Mouse (Mus musculus) Patski (cell line): ENCODE data around the gene Vegfa. TPM values are rescaled to one million over a fixed set of nuclear protein-coding genes. Genes with fewer than 3 reads are reported as not detected.

Experiments used
- ATAC-seq: fragments of 100-300 bp; one replicate; pipeline ENCODE4 v1.8.0; 2021
- CTCF ChIA-PET: fragments of 350-600 bp; sonication (Branson Sonifier 250); formaldehyde crosslinking; loops from one replicate; lab custom pipeline; 2022; ENCODE audit warnings: inconsistent platforms; lab: Charles Lee
- POLR2A ChIA-PET: fragments of 350-600 bp; sonication (Branson Sonifier 250); formaldehyde crosslinking; loops from one replicate; lab custom pipeline; 2022; ENCODE audit warnings: antibody characterized with exemption, inconsistent platforms; lab: Charles Lee
- DNase-seq: peaks from one replicate; pipeline ENCODE4 v3.0.0-alpha.2; 2011; ENCODE audit warnings: low read depth, low spot score
- H3K27me3 ChIP-seq: fragments of 371-371 bp; one replicate; pipeline ENCODE4 v1.5.1; 2021
- CTCF ChIP-seq: fragments of 100-300 bp; IDR thresholded peaks from one replicate; pipeline ENCODE4 v1.5.1; 2021
- in situ Hi-C: fragments of 300-500 bp; cut with MboI; formaldehyde crosslinking; loops from 3 replicates; pipeline ENCODE4 v1.11.1; 2018; ENCODE audit warnings: low pct_unique_long_range_greater_than_20kb, mixed read lengths
- polyA plus RNA-seq: library from polyadenylated mRNA; unstranded; gene quantifications from one replicate; pipeline ENCODE4 v1.2.3, GENCODE M21; 2021

The Vegfa gene
- polyA plus RNA-seq = 124 TPM

DNA sequence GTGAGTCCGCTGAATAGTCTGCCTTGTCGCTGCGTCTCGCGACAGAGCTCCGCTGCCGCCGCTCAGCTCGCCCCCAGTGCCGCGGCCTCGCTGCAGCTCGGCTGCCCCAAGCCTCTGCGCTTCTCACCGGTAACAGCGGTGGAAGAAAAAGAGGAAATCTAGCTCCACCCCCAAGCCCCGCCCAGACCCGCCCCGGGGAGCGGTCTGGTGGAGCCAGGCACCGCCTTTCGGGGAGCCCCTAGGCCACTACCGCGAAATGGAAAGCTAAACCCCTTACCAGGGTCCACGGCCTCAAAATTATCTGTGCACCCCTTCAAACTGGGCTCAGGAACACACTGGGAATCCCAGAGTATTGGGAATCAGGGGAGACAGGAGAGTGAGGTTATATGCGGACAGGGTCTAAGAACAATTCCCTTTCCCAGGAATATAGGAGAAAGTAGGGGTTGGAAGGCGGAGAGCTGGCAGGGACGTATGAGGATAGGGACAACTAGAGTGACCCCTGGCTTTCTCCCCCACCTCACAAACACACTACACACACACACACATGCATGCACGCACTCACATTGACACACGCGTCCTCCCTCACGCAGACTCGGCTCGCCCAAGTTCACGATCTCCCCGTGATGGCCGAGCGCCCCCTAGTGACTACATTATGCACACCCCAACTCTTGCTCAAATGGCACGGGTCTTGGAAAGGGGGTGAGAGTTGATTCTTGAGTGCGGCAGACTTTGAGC lies at the start of gene Vegfa:
Gene Vegfa, minus strand, starts transcription at position 113 of the 735 bp plus-strand sequence.
- no peaks in the 10 kb centered on the region for H3K27me3 ChIP-seq
- peak; percentile 46 for DNase-seq
- no peak for TF ChIP-seq CTCF
- in situ Hi-C loops = loop anchor here (5.0 kb wide), 3 partner anchors 135 to 300 kb away; partner anchors contain the start of gene 1600014C23Rik
- CTCF ChIA-PET = interaction anchor here (0.6 to 3.3 kb wide), 14 partner anchors 100 to 309 kb away, joined by 3 to 40 read pairs (median 4); partner anchors contain the start of gene 1600014C23Rik
- peak; percentile 52 for ATAC-seq
- POLR2A ChIA-PET = interaction anchor here (0.6 to 3.8 kb wide), 14 partner anchors 9 to 499 kb away, joined by 3 to 18 read pairs (median 4); no protein-coding TSS in a partner anchor

DNA sequence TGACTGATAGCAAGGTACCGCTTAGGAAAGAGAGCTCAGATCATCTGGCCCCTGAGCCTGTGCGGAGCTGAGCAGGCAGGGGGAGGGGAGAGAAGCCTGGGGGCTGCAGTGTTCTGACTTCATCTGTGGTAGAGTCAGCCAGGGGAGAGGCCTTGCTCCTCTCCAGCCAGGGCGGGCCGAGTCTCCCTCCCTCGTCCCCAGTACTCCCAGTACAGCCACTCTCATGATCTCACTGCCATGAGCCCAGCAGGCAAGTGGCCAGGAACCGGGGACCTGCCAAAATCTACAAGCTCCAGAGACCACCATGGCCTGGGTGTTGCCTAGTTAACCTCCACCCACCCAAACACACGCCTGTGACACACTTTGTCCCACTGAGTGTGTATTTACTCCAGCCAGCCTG lies 49.5 kb upstream of the Vegfa start:
- in situ Hi-C loops = no loop called here
- DNase-seq = no peak
- ATAC-seq = no peak
- TF ChIP-seq CTCF = no peak
- CTCF ChIA-PET = interaction anchor here (1.0 kb wide), 1 partner anchor 33 kb away, joined by 3 read pairs; no protein-coding TSS in a partner anchor
- H3K27me3 ChIP-seq = no peaks in the 10 kb centered on the region
- POLR2A ChIA-PET = interaction anchor here (0.6 kb wide), 1 partner anchor 29 kb away, joined by 3 read pairs; the partner anchor contains the start of gene Mrps18a

DNA sequence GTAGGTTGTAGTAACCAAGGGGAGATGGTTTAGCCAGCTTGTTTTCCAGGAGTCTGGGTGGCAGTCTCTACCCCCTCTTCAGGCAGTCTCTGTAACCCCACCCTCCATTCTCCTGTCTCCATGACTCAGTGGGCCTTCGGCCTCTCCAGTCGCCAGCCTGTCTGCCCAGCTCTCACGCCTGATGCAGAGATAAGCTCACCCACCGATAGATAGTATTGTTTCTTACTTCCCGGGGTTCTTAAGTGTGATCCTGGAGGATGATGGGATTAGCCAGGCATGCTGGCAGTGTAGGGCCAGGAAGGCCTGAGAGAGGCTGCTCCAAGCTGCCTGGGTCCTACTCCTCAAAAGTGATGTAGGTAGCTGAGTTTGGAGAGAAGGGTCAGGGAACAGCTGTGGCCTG lies 48.9 kb upstream of the Vegfa start:
- no peaks in the 10 kb centered on the region for H3K27me3 ChIP-seq
- DNase-seq (no peak), ATAC-seq (no peak)
- POLR2A ChIA-PET = interaction anchor here (0.6 kb wide), 1 partner anchor 29 kb away, joined by 3 read pairs; the partner anchor contains the start of gene Mrps18a
- no peak for TF ChIP-seq CTCF
- in situ Hi-C loops = no loop called here
- CTCF ChIA-PET = interaction anchor here (0.6 to 1.0 kb wide), 2 partner anchors 32 to 406 kb away, joined by 3 read pairs; no protein-coding TSS in a partner anchor

DNA sequence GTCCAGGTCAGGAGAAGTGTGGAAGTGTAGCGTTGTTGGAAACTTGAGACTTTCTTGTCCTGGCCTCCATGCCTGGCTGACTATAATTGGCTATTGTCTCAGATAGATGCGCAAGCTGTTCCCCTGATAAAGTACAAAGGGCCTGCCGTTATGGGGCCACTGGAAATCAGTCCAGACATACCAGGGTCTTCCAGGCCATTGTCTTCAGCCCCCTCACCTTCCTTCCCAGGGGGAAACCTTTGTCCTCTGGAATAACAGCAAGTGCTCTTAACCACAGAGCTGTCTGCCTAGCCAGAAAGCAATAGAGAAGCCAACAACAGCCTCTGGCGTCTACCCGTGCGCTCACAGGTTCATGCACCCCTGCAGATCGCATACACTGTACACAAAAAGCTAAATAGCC lies 48.2 kb upstream of the Vegfa start:
- ChIA-PET CTCF (interaction anchor here (1.0 kb wide), 1 partner anchor 32 kb away, joined by 3 read pairs; no protein-coding TSS in a partner anchor), POLR2A (no interaction called here)
- ATAC-seq (no peak), DNase-seq (no peak)
- in situ Hi-C loops = no loop called here
- no peak for TF ChIP-seq CTCF
- H3K27me3 ChIP-seq = no peaks in the 10 kb centered on the region

DNA sequence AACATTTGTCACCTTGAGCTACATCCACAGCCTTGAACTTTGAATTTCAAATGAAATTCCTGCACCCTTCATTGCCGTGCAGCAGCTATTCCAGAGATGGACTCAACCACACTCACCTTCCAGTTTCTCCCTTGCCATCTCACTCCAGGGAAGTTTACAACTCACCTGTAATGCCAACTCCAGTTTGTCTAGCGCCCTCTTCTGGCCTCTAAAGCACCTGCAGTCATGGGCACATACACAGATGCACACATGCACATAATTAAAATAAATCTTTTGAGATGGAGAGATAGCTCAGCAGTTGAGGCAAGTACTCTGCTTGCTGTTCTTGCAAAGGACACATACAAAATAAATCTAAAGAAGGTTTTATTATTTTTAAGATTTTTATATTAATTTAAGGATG lies 46.9 kb upstream of the Vegfa start:
- no peaks in the 10 kb centered on the region for H3K27me3 ChIP-seq
- in situ Hi-C loops = no loop called here
- ChIA-PET CTCF (no interaction called here), POLR2A (no interaction called here)
- TF ChIP-seq CTCF = no peak
- ATAC-seq (no peak), DNase-seq (no peak)

DNA sequence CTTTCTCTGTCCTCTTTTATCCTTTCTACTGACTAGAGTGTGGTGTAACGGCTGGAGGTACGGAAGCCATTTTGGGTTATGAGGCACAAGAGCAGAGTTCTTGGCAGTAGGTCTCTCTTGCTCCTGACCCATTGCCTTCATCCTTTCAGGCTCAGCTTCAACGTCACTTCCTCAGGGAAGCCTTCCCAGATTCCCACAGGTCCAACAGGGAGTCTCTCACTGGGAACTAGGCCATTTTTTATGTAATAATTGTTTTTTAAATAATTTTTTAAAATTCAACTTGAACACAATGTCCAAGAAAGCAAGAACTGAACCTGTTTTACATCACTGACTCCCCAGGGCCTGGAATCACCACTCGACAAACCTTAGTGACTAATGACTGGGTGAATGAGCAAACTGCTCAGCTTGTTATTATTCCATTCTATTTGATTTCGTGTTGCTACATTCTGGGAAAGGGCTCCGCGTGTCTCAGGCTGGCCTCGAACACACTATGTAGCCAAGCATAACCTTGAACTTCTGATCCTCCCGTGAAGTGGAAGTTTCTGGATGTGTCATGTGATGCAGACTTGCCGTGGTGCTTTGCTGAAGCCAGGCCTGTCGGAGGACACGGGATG lies 45.9 kb upstream of the Vegfa start:
- ChIA-PET CTCF (no interaction called here), POLR2A (no interaction called here)
- no peaks in the 10 kb centered on the region for H3K27me3 ChIP-seq
- in situ Hi-C loops = no loop called here
- DNase-seq (no peak), ATAC-seq (no peak)
- no peak for TF ChIP-seq CTCF

DNA sequence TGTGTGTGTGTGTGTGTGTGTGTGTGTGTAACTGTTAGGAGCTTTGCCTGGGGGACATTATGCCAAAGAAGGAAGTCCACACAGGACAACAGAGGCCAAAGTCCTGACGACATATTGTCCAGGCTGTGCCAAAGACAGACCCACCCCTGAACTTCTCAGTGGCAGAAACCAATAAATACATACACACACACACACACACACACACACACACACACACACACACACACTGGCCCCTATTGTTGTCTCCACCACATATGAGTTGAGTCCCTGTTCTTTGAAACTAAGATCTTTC lies 44.0 kb upstream of the Vegfa start:
- ATAC-seq = no peak
- in situ Hi-C loops = no loop called here
- no peak for TF ChIP-seq CTCF
- no peaks in the 10 kb centered on the region for H3K27me3 ChIP-seq
- ChIA-PET POLR2A (no interaction called here), CTCF (no interaction called here)
- DNase-seq = no peak

DNA sequence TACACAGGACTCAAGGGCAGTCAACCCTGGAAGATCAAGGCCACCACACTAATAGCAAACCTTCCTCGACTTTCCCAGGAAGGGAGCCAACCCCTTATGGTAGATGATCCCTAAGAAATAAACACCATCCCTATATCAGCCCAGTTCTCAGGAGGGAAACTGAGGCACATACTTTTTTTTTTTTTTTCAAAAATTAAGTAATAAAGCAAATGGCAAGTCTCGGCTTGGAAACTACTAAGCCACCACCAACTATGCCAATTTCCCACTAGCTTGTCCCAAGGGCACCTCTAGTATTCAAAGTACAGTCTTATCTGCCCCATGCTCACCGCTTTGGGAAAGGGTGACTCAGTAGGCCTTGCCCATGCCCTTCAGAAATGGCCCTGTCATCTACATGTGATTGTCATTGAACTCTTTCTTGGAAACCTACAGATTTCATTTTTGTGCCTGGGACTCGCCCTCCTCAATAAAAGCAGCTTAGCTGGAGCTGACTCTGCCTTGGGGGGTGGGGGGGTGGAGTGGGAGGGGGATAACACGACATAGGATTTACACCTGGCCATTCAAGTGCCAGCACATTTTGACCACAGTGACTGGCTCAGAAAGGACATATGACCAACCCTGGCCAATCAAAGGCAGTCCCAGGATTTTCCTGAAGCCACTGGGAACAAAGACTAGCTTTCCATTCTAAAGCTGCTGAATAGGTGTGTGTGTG lies 43.5 kb upstream of the Vegfa start:
- in situ Hi-C loops = no loop called here
- no peak for ATAC-seq
- POLR2A ChIA-PET = no interaction called here
- H3K27me3 ChIP-seq = no peaks in the 10 kb centered on the region
- no peak for DNase-seq
- CTCF ChIA-PET = no interaction called here
- TF ChIP-seq CTCF = no peak

DNA sequence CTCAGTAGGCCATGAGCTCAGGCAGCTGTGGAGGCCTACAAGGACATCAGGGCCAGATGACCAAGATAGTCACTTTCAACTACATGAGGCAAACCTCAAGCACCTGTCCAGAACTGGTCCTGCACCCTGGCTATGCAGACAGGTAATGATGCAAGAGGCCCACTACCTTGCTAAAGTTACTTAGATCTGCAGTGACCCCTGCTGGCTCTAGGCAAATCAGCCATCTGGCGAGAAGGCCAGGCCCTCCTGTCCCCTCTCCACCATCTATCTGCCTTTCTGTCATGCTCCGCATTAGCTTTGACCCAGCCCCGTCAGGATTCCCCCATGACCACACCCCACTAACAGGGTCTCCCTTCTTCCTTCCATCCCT lies 42.9 kb upstream of the Vegfa start:
- ATAC-seq (no peak), DNase-seq (no peak)
- in situ Hi-C loops = no loop called here
- POLR2A ChIA-PET = interaction anchor here (0.6 kb wide), 1 partner anchor 1845 kb away, joined by 5 read pairs; no protein-coding TSS in a partner anchor
- TF ChIP-seq CTCF = no peak
- no peaks in the 10 kb centered on the region for H3K27me3 ChIP-seq
- CTCF ChIA-PET = no interaction called here

DNA sequence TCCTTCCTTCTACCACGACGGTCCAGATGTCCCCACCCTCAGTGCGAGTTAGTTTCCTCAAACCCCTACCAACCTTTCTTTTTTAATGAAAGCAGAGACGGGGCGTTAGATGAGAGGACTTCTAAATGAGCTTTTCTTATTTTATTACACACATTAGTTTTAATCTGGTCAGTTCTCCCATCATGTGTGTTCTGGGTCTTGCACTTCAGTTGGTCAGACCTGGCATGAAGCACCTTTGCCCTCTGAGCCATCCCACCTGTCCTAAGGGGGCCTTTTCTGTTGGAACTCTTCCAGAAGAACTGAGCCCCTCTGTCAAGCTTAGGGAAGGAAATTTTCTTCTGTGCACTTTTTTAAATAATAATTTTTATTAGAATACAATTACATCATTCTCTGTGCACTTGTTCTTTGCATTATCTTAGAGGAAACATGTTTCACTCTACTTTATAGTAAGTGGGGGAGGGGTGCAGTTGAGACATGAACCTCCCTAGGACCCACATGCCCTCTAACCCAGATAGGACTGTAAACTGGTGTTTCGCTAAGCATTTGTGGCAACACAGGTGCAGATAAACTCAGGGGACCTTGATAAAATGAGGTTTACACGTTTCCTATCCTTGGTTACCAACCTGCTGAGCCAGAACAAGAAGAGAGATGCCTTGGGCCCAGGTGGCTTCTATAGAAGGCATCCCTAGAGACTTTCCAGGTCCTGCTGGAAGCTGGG lies 42.4 kb upstream of the Vegfa start:
- POLR2A ChIA-PET = interaction anchor here (0.6 to 1.6 kb wide), 2 partner anchors 42 to 1844 kb away, joined by 5 to 7 read pairs; partner anchors contain the start of gene Vegfa

More for the DNA sequence above, 42.4 kb upstream of the Vegfa start:
- TF ChIP-seq CTCF = no peak
- no peaks in the 10 kb centered on the region for H3K27me3 ChIP-seq
- in situ Hi-C loops = no loop called here
- ATAC-seq (no peak), DNase-seq (no peak)
- CTCF ChIA-PET = no interaction called here
